Mouse (Mus musculus): ENCODE results near the gene Slc38a6. TPM values are rescaled to one million over a fixed set of nuclear protein-coding genes. Genes with fewer than 3 reads are reported as not detected.

Gene Slc38a6
- 9.9 and 11.1 TPM in 2 replicates for polyA plus RNA-seq (2015; fragmentation: Nextera tagmentation; extraction: Ambion mirVana)

DNA sequence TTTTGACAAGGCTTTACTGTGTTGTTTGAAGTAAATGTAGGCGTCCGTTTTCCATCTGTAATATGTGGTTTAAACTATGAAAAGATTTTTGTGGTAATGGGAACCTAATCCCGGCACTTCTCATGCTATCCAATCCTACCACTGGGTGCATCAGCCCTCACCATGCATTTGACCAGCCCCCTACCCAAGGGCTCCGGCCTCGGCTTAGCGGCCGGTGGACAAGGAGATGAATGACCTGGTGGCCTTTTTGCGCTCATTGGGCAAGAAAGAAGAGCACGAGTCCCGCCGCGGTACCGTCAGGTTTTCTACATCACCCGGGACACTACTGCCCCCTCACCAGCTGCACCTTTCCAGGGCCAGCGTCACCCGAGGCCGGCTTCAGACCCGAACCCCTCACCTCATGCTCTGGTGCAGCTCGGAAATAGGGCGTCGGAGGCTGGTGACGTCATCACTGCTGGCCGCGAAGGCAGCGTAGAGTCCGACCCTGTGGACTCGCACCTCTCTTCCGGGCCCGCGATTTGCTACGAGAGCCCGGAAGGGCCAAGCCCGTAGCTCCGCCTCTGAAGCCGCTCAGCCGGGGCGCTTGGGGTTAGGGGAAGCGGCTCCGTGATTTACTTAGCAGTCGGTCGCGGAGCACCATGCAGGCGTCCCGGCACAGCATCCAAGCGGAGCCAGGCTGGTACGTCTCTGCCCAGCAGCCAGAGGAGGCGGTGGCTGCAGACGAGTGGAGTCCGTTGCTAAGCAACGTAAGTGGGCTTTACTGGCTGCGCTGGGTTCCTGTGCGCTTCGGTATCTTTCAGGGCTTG, at the start of gene Slc38a6, which contains the start of gene Trmt5:
TSS of gene Slc38a6 (plus strand) at position 493 of the 806 bp plus-strand sequence.
TSS of gene Trmt5 (minus strand) at position 424 of the 806 bp plus-strand sequence.
- ATAC-seq: peak; percentile 98
- under 1% methylated on average over 53 of the region's 53 CpGs for WGBS
- Histone ChIP-seq H3K36me3 (ENCODE audit: control insufficient read depth, insufficient read depth, low read length) (peaks cover 9% of the 10 kb centered on the region; the same call in 1 of the 2 replicates), H3K9ac (ENCODE audit: low read depth, low read length) (peak within 1 kb of the TSS; percentile 90), H3K27me3 (ENCODE audit: control insufficient read depth, insufficient read depth, low read depth, low read length) (no peaks in the 10 kb centered on the region), H3K4me1 (ENCODE audit: control insufficient read depth, insufficient read depth, low read length) (peaks cover 23% of the 10 kb centered on the region), H3K27ac (ENCODE audit: low read length) (peak within 1 kb of the TSS; percentile 85), H3K4me2 (ENCODE audit: low read length) (peak within 1 kb of the TSS; percentile 83), H3K9me3 (replicated peaks; ENCODE audit: control insufficient read depth, low read length, poor library complexity, severe bottlenecking) (no peaks in the 10 kb centered on the region), H3K4me3 (ENCODE audit: low read depth, low read length) (peak within 1 kb of the TSS; percentile 87)

DNA sequence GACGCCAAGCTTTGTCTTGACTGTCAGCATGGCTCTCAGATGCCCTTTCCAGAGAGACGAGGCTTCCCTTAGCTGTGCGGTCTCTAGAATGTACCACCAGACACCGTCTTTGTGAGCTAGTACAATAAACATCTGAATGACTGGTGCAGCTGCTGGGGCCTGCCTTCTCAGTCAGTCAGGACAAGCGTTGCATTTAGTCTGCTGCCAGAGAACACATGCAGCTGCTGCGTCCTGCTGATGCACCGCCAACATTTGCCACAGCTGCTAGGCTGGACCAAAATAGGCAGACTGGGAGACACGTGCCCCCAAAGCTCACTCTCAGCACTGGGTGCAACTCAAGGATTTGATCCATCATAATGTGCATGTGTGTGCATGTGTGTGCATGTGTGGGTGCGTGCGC, 44.6 kb upstream of the Slc38a6 start:
- no peaks in the 10 kb centered on the region for H3K4me1 ChIP-seq (ENCODE audit: control insufficient read depth, insufficient read depth, low read length)
- no peaks in the 10 kb centered on the region for H3K27me3 ChIP-seq (ENCODE audit: control insufficient read depth, insufficient read depth, low read depth, low read length)
- H3K4me3 ChIP-seq (ENCODE audit: low read depth, low read length): no peak overlapping the region
- no peak overlapping the region for H3K9ac ChIP-seq (ENCODE audit: low read depth, low read length)
- H3K4me2 ChIP-seq (ENCODE audit: low read length): no peak overlapping the region
- H3K27ac ChIP-seq (ENCODE audit: low read length): no peak overlapping the region
- 47% methylated on average over 10 of the region's 10 CpGs for whole genome bisulfite sequencing
- H3K9me3 ChIP-seq (replicated peaks; ENCODE audit: control insufficient read depth, low read length, poor library complexity, severe bottlenecking): no peaks in the 10 kb centered on the region
- H3K36me3 ChIP-seq (ENCODE audit: control insufficient read depth, insufficient read depth, low read length): no peaks in the 10 kb centered on the region
- ATAC-seq: peak; percentile 36; the same call in 1 of the 2 replicates

DNA sequence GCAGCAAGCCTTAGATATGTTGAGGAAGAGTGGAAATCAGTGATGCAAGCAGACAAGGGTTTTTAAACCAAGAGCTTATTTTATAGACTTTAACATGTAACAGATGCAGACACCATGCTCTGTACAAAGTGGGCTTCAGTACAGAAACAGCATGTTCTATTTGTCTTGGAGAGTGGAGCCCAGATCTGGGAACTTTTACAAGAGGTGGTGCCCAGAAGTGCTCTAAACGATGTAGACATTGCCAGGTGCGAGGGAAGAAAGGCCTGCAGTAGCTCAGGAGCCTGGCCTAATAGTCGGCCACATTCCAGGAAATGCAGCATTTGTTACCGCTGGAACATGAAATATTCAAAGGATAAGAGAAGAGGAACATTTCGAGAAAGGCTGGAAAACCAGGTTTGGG, 40.9 kb upstream of the Slc38a6 start:
- 86% methylated on average over 5 of the region's 5 CpGs for WGBS
- no peak overlapping the region for H3K9ac ChIP-seq (ENCODE audit: low read depth, low read length)
- no peak overlapping the region for H3K27ac ChIP-seq (ENCODE audit: low read length)
- no peaks in the 10 kb centered on the region for H3K9me3 ChIP-seq (replicated peaks; ENCODE audit: control insufficient read depth, low read length, poor library complexity, severe bottlenecking)
- no peaks in the 10 kb centered on the region for H3K27me3 ChIP-seq (ENCODE audit: control insufficient read depth, insufficient read depth, low read depth, low read length)
- no peaks in the 10 kb centered on the region for H3K4me1 ChIP-seq (ENCODE audit: control insufficient read depth, insufficient read depth, low read length)
- no peaks in the 10 kb centered on the region for H3K36me3 ChIP-seq (ENCODE audit: control insufficient read depth, insufficient read depth, low read length)
- no peak overlapping the region for H3K4me2 ChIP-seq (ENCODE audit: low read length)
- no peak overlapping the region for H3K4me3 ChIP-seq (ENCODE audit: low read depth, low read length)
- no peak for ATAC-seq

DNA sequence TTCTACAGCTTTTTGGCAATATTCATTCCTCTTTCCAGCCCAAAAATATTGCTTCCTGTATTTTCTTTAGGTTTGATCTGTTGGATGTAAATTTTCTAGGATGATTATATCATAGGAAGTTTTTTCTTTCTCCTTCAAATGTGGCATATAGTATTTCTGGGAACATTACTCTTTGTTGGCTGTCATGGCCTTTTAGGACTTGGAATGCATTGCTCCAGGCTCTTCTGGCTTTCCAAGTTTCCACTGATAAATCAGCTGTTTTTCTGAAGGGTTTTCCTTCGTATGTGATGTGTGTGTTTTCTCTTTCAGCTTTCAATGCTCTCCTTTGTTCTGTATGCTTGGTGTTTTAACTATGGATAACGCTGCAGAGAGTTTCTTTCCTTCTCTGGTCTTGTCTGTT, 31.6 kb upstream of the Slc38a6 start:
- 69% methylated on average over 2 of the region's 2 CpGs for WGBS

DNA sequence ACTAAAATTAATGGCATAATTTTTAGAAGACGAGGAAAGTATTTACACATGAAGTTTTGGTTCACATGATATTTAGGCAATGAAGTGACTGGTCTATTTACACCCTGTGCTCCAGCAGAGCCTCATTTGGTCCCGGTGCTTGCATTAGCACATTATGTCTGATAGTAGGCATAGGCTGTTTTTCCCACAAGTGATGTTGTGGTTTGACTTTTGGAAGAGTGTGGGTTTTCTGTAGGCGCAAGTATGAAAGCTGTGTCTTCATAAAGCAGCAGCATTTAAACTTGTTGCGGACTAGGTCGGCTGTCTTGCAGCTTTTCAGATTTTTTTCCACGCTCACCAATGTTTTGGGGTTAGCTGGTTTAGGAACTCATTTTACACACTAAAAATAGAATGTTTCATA, 27.3 kb upstream of the Slc38a6 start:
- Histone ChIP-seq H3K9ac (ENCODE audit: low read depth, low read length) (no peak overlapping the region), H3K27ac (ENCODE audit: low read length) (no peak overlapping the region), H3K4me1 (ENCODE audit: control insufficient read depth, insufficient read depth, low read length) (no peaks in the 10 kb centered on the region), H3K4me2 (ENCODE audit: low read length) (no peak overlapping the region), H3K4me3 (ENCODE audit: low read depth, low read length) (no peak overlapping the region), H3K27me3 (ENCODE audit: control insufficient read depth, insufficient read depth, low read depth, low read length) (no peaks in the 10 kb centered on the region), H3K9me3 (replicated peaks; ENCODE audit: control insufficient read depth, low read length, poor library complexity, severe bottlenecking) (no peaks in the 10 kb centered on the region), H3K36me3 (ENCODE audit: control insufficient read depth, insufficient read depth, low read length) (no peaks in the 10 kb centered on the region)
- no peak for ATAC-seq
- 96% methylated on average over 6 of the region's 6 CpGs for WGBS

More for the DNA sequence above, 31.6 kb upstream of the Slc38a6 start:
- Histone ChIP-seq H3K27ac (ENCODE audit: low read length) (no peak overlapping the region), H3K9me3 (replicated peaks; ENCODE audit: control insufficient read depth, low read length, poor library complexity, severe bottlenecking) (no peaks in the 10 kb centered on the region), H3K4me2 (ENCODE audit: low read length) (no peak overlapping the region), H3K36me3 (ENCODE audit: control insufficient read depth, insufficient read depth, low read length) (no peaks in the 10 kb centered on the region), H3K9ac (ENCODE audit: low read depth, low read length) (no peak overlapping the region), H3K4me1 (ENCODE audit: control insufficient read depth, insufficient read depth, low read length) (no peaks in the 10 kb centered on the region), H3K4me3 (ENCODE audit: low read depth, low read length) (no peak overlapping the region), H3K27me3 (ENCODE audit: control insufficient read depth, insufficient read depth, low read depth, low read length) (no peaks in the 10 kb centered on the region)
- ATAC-seq: no peak

DNA sequence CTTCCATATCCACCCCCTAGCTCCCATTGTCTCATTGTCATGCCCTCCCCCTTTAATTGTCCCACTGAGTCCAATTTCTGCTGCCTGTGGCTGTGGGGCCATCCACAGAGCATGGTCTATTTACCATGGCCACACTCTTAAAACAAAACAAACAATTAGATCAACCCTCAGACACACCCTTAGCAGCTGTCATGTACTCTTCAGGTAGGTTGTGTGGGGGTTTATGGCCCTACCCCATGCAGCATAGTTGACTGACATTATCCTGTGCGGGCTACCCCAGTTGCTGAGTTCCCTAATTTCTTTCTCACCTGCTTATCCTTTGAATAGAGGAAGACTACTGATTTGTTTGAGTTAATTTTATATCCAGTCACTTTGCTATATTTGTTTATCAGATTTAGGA, 26.2 kb upstream of the Slc38a6 start:
- no peak for ATAC-seq
- H3K27ac ChIP-seq (ENCODE audit: low read length): no peak overlapping the region
- H3K36me3 ChIP-seq (ENCODE audit: control insufficient read depth, insufficient read depth, low read length): no peaks in the 10 kb centered on the region
- 97% methylated on average over 1 of the region's 1 CpGs for WGBS
- H3K4me2 ChIP-seq (ENCODE audit: low read length): no peak overlapping the region
- H3K9ac ChIP-seq (ENCODE audit: low read depth, low read length): no peak overlapping the region
- H3K9me3 ChIP-seq (replicated peaks; ENCODE audit: control insufficient read depth, low read length, poor library complexity, severe bottlenecking): no peaks in the 10 kb centered on the region
- no peaks in the 10 kb centered on the region for H3K4me1 ChIP-seq (ENCODE audit: control insufficient read depth, insufficient read depth, low read length)
- H3K4me3 ChIP-seq (ENCODE audit: low read depth, low read length): no peak overlapping the region
- no peaks in the 10 kb centered on the region for H3K27me3 ChIP-seq (ENCODE audit: control insufficient read depth, insufficient read depth, low read depth, low read length)

DNA sequence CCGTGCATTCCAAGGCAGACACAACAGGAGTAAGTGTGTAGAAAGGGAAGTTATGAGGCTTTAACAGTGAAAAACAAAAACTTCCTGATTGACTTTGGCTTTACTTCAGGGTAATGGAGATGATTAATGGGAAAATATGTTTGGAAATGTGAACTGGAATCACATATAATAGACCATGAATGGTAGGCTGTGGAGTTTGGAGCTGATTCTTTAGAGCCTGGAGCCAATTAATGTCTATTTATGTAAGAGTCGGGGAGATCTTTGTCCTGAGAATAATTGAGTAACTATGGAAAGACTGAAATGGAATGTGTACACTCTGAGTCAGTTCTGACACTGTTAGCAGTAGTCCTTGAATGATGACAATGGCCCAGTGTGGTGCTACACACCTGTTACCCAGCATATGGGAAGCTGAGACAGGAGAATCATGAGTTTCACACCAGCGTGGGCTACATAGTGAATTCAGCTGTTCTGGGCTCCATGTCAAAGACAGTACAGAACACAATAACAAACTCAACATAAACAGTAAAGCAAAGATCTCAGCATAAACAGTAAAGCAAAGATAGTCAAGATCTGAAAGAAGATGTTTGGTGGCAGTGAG, 21.1 kb upstream of the Slc38a6 start:
- WGBS: 84% methylated on average over 3 of the region's 3 CpGs
- H3K4me2 ChIP-seq (ENCODE audit: low read length): no peak overlapping the region
- H3K4me1 ChIP-seq (ENCODE audit: control insufficient read depth, insufficient read depth, low read length): no peaks in the 10 kb centered on the region
- no peaks in the 10 kb centered on the region for H3K9me3 ChIP-seq (replicated peaks; ENCODE audit: control insufficient read depth, low read length, poor library complexity, severe bottlenecking)
- H3K4me3 ChIP-seq (ENCODE audit: low read depth, low read length): no peak overlapping the region
- H3K27ac ChIP-seq (ENCODE audit: low read length): no peak overlapping the region
- H3K27me3 ChIP-seq (ENCODE audit: control insufficient read depth, insufficient read depth, low read depth, low read length): no peaks in the 10 kb centered on the region
- no peak for ATAC-seq
- H3K9ac ChIP-seq (ENCODE audit: low read depth, low read length): no peak overlapping the region
- no peaks in the 10 kb centered on the region for H3K36me3 ChIP-seq (ENCODE audit: control insufficient read depth, insufficient read depth, low read length)

DNA sequence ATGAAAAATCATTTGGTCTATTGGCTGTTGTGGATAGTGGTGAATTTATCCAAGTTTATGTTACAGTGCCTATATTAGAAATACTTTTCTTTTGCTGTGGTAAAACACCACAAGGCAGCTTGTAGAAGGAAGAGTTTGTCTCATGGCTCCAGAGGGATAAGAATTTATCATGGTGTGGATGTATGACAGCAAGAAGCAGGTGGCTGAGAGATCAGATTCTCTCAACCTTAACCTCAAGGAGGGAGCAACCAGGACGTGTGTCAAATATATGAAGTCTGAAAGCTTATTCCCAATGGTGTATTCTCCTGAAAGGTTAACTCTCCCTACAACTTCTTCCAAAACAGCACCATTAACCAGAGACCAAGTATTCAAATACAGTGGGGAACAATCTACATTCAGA, 20.0 kb upstream of the Slc38a6 start:
- Histone ChIP-seq H3K4me2 (ENCODE audit: low read length) (no peak overlapping the region), H3K9me3 (replicated peaks; ENCODE audit: control insufficient read depth, low read length, poor library complexity, severe bottlenecking) (no peaks in the 10 kb centered on the region), H3K9ac (ENCODE audit: low read depth, low read length) (no peak overlapping the region), H3K27me3 (ENCODE audit: control insufficient read depth, insufficient read depth, low read depth, low read length) (no peaks in the 10 kb centered on the region), H3K4me3 (ENCODE audit: low read depth, low read length) (no peak overlapping the region), H3K36me3 (ENCODE audit: control insufficient read depth, insufficient read depth, low read length) (no peaks in the 10 kb centered on the region), H3K4me1 (ENCODE audit: control insufficient read depth, insufficient read depth, low read length) (no peaks in the 10 kb centered on the region), H3K27ac (ENCODE audit: low read length) (no peak overlapping the region)
- ATAC-seq: no peak
- WGBS: 81% methylated on average over 1 of the region's 1 CpGs

DNA sequence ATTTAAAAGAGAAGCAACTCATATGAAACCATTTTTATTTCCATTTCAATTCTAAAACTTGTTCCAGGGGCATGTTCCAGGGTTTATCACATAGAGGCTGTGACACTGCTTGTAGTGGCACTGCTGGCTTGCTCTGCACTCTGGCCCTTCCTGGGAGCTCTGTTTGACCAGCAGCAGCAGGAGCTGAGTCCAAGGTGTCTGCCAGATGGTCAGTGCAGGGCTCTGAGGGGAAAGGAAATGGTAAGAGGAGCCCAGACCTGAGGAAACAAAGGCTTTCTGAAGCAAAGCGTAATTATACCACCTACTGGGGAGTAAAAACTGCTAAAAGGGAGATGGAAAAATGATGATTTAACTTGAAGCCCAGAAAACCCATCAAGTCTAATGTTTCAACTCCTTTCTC, 18.1 kb upstream of the Slc38a6 start:
- Histone ChIP-seq H3K9me3 (replicated peaks; ENCODE audit: control insufficient read depth, low read length, poor library complexity, severe bottlenecking) (no peaks in the 10 kb centered on the region), H3K27me3 (ENCODE audit: control insufficient read depth, insufficient read depth, low read depth, low read length) (no peaks in the 10 kb centered on the region), H3K4me2 (ENCODE audit: low read length) (no peak overlapping the region), H3K27ac (ENCODE audit: low read length) (no peak overlapping the region), H3K4me1 (ENCODE audit: control insufficient read depth, insufficient read depth, low read length) (no peaks in the 10 kb centered on the region), H3K4me3 (ENCODE audit: low read depth, low read length) (no peak overlapping the region), H3K9ac (ENCODE audit: low read depth, low read length) (no peak overlapping the region), H3K36me3 (ENCODE audit: control insufficient read depth, insufficient read depth, low read length) (no peaks in the 10 kb centered on the region)
- ATAC-seq: no peak
- 84% methylated on average over 1 of the region's 1 CpGs for WGBS

Measured in midbrain, embryonic 16.5 days (tissue).